In the genomic region with DNA sequence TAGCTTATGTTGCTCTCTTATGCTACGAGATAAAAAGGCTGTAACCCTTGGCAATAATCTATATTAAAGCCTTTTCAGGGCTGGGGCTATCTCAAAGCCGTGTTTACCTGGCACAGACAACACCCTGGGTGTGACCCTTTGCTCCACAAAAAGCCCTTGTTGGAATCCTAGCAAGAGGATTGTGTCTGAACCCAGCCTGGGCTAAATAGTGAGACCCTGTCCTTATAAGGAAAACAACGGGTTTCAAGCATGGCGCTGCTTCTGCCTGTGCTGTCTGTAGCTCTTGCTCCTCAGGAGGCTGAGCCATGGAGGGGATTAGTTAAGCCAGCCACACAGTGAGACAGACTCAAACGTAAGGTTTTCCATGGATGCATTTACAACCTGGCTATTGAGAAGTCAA, we compare ENCODE assay signal across 17 mouse cellular contexts.
"Had no signal": no experiment of that assay in that cellular context is flagged by ENCODE, and none has a peak within 500 bp of the region (broad histone marks: within the 10 kb centered on the region; RNA-seq: fewer than 3 reads in every experiment).

No protein-coding gene starts in this region.

- H3K4me1 ChIP-seq: midbrain, embryonic 10.5 days; neural tube, embryonic 12.5 days; stomach, embryonic 15.5 days had no signal

- H3K27ac ChIP-seq: kidney, postnatal 0 days; liver, embryonic 15.5 days; midbrain, embryonic 10.5 days; neural tube, embryonic 12.5 days; stomach, embryonic 15.5 days had no signal

- H3K4me2 ChIP-seq: liver, embryonic 11.5 days; liver, embryonic 15.5 days; neural tube, embryonic 12.5 days; stomach, embryonic 15.5 days had no signal

- H3K27me3 ChIP-seq: liver, embryonic 15.5 days; neural tube, embryonic 12.5 days; stomach, embryonic 15.5 days had no signal

- DNase-seq: kidney, adult 9 months; kidney, postnatal 4 days; left cerebral cortex, postnatal 4 days; lung, adult 2 months; lung, postnatal 4 days; midbrain, embryonic 14.5 days; right cerebral cortex, postnatal 4 days; spleen, adult 18-20 months; thymus, postnatal 4 days had no signal

- H3K9me3 ChIP-seq: liver, embryonic 15.5 days; midbrain, embryonic 10.5 days; neural tube, embryonic 12.5 days; stomach, embryonic 15.5 days had no signal

- H3K4me3 ChIP-seq: layer of hippocampus, adult 2 months; liver, embryonic 15.5 days; midbrain, embryonic 10.5 days; neural tube, embryonic 12.5 days; stomach, embryonic 15.5 days had no signal

- H3K9ac ChIP-seq: liver, embryonic 15.5 days; neural tube, embryonic 12.5 days; stomach, embryonic 15.5 days had no signal

- ATAC-seq: lung, postnatal 0 days had no signal
